Mouse (Mus musculus) lung, adult 2 months (tissue): ENCODE measurements at regions not wholly inside any gene's neighbourhood (a gene's known extent, or its start where the extent isn't known, plus 50 kb on each side); places are given as distances from the start of the nearest gene placed in this dataset.

ENCODE experiments used
- DNase-seq: peaks from one replicate; pipeline ENCODE4 v3.0.0; 2022
- H3K4me1 ChIP-seq: fragments of 200-500 bp; 2 replicates; pipeline ENCODE4 v1.6.1; 2011; ENCODE audit warnings: low read length; ENCODE audit not compliant: control insufficient read depth, insufficient read depth
- H3K4me3 ChIP-seq: fragments of 200-500 bp; replicated peaks from 2 replicates; pipeline ENCODE3; 2011; ENCODE audit warnings: low read depth, mild to moderate bottlenecking, control low read depth, low read length; ENCODE audit errors: extremely low read depth
- CTCF ChIP-seq: fragments of 200-500 bp; IDR thresholded peaks from 2 replicates; pipeline ENCODE4 v1.5.1; 2011; ENCODE audit warnings: mild to moderate bottlenecking, low read length, control low read depth; ENCODE audit not compliant: insufficient read depth
- POLR2A ChIP-seq: fragments of 200-500 bp; IDR thresholded peaks from 2 replicates; pipeline ENCODE4 v1.6.1; 2011; ENCODE audit warnings: low read depth, mild to moderate bottlenecking, control low read depth, low read length, borderline replicate concordance; ENCODE audit errors: extremely low read depth
- WGBS: fragments of 180-500 bp; shearing (Covaris S2); methylation state at CpG from one replicate; pipeline ENCODE4 v1.1.7; 2018; 5-methylcytosine and 5-hydroxymethylcytosine counted together

GRCm38 (mm10) chr9:68409786-68410185 lies 243.8 kb upstream of the Rora start:
- no peak overlapping the region for H3K4me3 ChIP-seq
- WGBS = 82% methylated on average over 3 of the region's 3 CpGs
- no peaks in the 10 kb centered on the region for H3K4me1 ChIP-seq
- no peak for TF ChIP-seq CTCF
- no peak for TF ChIP-seq POLR2A
- no peak for DNase-seq

GRCm38 (mm10) chr9:68426286-68426685 lies 227.3 kb upstream of the Rora start:
- DNase-seq = no peak
- no peaks in the 10 kb centered on the region for H3K4me1 ChIP-seq
- no peak for TF ChIP-seq POLR2A
- TF ChIP-seq CTCF = no peak
- 68% methylated on average over 2 of the region's 2 CpGs for WGBS
- H3K4me3 ChIP-seq = no peak overlapping the region

GRCm38 (mm10) chr9:68462755-68463154 lies 190.8 kb upstream of the Rora start:
- TF ChIP-seq POLR2A (no peak), CTCF (no peak)
- no peaks in the 10 kb centered on the region for H3K4me1 ChIP-seq
- no peak overlapping the region for H3K4me3 ChIP-seq
- 84% methylated on average over 5 of the region's 5 CpGs for WGBS
- no peak for DNase-seq

- H3K4me1 ChIP-seq = no peaks in the 10 kb centered on the region
- no peak for DNase-seq
- TF ChIP-seq POLR2A (no peak), CTCF (no peak)
- no peak overlapping the region for H3K4me3 ChIP-seq
- 19% methylated on average over 4 of the region's 4 CpGs for WGBS
Observed at GRCm38 (mm10) chr9:68463637-68464304, 189.8 kb upstream of the Rora start.

GRCm38 (mm10) chr9:68466671-68467070 lies 186.9 kb upstream of the Rora start:
- Histone ChIP-seq H3K4me3 (no peak overlapping the region), H3K4me1 (no peaks in the 10 kb centered on the region)
- 64% methylated on average over 5 of the region's 5 CpGs for WGBS
- DNase-seq = no peak
- TF ChIP-seq CTCF = no peak
- TF ChIP-seq POLR2A = no peak

GRCm38 (mm10) chr9:68476391-68476790 lies 177.2 kb upstream of the Rora start:
- Histone ChIP-seq H3K4me3 (no peak overlapping the region), H3K4me1 (no peaks in the 10 kb centered on the region)
- no peak for DNase-seq
- TF ChIP-seq CTCF (no peak), POLR2A (no peak)
- 80% methylated on average over 12 of the region's 12 CpGs for WGBS

- WGBS = 85% methylated on average over 3 of the region's 3 CpGs
- no peaks in the 10 kb centered on the region for H3K4me1 ChIP-seq
- no peak for TF ChIP-seq POLR2A
- no peak for TF ChIP-seq CTCF
- no peak for DNase-seq
- H3K4me3 ChIP-seq = no peak overlapping the region
Observed at GRCm38 (mm10) chr9:68477466-68477865, 176.1 kb upstream of the Rora start.

GRCm38 (mm10) chr9:68486646-68487045 lies 166.9 kb upstream of the Rora start:
- no peaks in the 10 kb centered on the region for H3K4me1 ChIP-seq
- no peak overlapping the region for H3K4me3 ChIP-seq
- TF ChIP-seq CTCF = no peak
- no peak for TF ChIP-seq POLR2A
- DNase-seq = no peak
- 79% methylated on average over 5 of the region's 5 CpGs for WGBS

- 45% methylated on average over 2 of the region's 2 CpGs for WGBS
- H3K4me3 ChIP-seq = no peak overlapping the region
- no peak for TF ChIP-seq POLR2A
- TF ChIP-seq CTCF = no peak
- H3K4me1 ChIP-seq = no peaks in the 10 kb centered on the region
- no peak for DNase-seq
Observed at GRCm38 (mm10) chr9:68491151-68491550, 162.4 kb upstream of the Rora start.

GRCm38 (mm10) chr9:68521218-68521617 lies 132.4 kb upstream of the Rora start:
- WGBS = 62% methylated on average over 5 of the region's 5 CpGs
- H3K4me1 ChIP-seq = no peaks in the 10 kb centered on the region
- H3K4me3 ChIP-seq = no peak overlapping the region
- no peak for TF ChIP-seq POLR2A
- TF ChIP-seq CTCF = no peak
- no peak for DNase-seq
